Mouse (Mus musculus) kidney, postnatal 10 days (tissue): ENCODE data around the gene Hsp90ab1.

Source experiments
- DNase-seq: peaks from one replicate; pipeline ENCODE4 v3.0.0; 2021; ENCODE audit warnings: mixed read lengths

The Hsp90ab1 gene

DNA sequence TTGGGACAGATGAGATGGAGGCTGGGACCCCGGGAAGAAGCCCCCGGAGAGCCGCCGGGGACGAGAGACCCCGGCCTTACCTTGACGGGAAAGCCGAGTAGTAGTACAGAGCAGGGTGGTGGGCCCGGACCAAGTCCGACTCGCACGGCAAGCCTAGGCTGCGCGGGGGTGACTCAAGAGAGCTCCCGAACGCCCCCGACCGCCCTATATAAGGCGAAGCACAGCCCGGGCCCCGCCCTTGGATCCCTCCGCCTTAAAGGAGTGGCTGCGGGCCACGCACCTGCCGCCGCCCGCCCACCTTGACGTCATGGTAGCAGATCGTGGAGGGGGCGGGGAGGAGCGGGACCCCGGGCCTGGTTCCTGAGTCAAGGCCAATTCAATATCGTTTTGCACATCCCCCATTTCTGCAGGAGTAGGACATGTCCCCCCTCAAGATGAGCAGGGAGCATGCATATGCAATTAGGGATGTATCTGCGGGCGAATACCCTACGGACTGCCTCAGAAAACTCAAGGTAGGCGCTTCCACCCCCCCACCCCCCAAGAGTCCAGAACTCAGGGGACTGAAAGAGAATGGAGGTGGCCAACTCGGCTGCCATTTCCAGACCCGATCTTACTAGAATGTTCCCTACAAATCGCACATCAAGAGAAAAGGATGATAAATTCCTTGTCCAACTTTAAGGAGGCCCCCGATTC lies at the start of gene Hsp90ab1:
Hsp90ab1 (minus strand) TSS at position 185 of the 693 bp plus-strand sequence.
- DNase-seq: peak; percentile 100

DNA sequence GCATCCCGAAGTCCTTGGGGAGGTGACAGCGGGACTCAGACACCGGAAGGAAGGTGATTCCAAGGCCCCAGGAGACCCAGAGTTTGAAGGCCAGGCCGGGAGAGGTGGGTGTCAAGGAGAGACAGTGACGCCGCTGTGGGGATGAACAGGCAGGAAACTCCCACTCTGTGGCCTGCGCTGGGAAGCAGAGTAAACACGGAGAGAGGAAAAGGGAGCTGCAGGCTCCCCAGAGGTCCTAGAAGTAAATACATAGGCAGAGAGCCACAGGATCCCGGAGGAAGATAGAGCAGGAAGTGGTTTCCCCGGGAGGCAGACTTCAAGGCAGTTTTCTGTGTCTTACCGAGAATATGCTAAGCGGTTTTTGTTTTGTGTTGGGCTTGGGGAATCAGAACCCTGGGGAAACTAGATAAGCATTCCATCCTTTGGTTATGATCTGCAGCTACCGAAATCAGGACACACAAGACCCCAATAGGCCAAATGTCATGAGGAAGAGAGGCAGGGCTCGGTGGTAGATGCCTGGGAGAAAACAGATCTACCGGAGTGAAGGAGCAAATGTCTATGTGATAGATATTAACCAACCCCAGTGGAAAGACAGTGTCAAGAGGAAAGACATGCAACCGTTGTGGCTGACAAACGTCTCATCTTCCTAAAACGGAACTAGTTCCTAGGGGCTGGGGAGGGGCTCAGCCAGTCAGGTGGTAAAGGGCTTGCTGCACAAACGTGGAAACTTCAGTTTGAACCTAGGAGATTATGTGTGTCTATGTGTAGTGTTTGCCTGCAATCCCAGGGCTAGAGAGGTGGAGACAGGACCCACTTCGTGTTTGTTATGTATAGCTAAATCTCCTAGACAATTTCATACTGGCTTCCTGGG lies 46.5 kb upstream of the Hsp90ab1 start:
- peak; percentile 73 for DNase-seq

DNA sequence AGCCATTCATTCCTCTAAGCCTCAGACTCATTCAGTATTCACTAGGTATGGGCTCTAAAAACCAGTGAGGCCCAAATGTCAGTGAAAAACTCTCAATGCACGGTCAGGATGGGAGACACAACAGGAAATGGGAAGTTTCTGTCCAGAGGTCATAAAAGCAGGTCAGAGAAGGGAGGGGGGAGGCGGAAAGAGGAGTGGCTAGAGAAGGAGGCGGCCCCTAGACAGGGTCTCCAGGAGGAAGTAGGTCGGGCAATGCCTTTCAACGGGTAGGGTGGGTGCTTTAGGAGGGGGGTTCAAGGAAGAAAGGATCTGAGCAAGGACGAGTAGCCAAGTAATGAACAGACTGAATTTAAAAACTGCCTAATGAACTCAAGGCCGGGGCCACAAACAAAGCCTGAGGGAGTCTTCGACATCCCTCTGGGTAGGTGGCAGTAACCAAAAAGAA lies 45.9 kb upstream of the Hsp90ab1 start:
- peak; percentile 81 for DNase-seq

DNA sequence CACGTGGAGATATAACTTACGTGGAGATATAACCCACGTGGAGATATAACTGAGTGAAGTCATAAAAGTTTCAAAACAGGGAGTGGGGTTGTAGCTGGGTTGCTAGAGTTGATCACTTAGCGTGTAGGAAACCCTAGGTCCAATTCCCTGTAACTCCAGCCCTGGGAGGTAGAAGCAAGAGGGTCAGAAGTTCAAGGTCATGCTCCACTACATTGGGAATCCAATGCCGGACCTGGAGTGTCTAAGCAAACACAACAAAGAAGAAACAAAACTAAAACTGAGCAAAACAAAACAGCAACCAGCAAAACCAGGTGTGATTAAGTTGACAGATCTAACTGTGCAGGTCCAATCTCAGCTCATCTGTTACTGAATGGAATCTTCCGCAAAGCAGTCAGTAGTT lies 44.6 kb upstream of the Hsp90ab1 start:
- DNase-seq: no peak

DNA sequence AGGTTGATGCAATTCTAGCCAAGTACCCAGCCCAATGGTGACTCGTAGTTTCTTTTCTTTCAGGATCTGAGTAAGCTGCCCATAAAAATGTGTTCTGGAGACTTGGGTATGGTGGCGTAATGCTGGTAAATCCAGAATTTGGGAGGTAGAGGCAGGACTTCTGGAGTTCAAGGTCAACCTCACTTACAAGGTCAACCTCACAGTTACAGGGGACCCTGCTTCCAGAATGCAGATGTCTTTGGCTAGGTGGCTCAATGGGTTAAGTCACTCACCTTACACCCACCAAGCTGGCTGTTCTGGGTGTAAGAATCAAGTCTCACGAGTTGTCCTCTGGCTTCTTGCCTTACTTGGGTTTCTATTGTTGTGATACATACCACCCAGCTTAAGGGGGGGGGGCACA lies 43.6 kb upstream of the Hsp90ab1 start:
- DNase-seq: no peak

DNA sequence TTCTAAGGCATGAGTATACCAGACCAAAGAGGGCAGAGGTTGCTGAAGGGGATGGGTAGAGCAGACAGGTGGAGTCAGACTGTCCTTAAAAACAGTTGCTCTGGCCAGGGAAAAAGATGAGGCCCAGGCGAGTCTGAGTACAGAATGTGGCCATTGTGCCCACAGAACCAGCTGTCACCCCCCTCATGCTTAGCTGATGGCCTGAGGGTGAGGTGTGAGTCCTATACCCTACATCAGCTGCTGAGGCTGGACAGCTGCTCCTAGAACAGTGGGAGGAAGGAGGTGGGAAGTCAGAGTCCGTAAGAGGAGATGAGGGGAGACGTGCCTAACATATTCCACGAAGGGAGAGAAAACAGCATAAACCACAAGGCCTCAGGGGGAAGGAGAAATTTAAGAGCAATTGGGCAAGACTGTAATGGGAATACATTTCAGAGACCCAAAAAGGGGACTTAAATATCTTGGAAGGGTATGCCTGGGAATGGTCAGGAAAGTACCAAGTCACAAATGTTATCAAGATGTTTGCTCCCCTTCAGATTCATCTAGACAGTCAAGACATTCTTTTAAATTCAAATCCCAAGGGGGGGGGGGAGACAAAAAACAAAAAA lies 43.1 kb upstream of the Hsp90ab1 start:
- DNase-seq: no peak

DNA sequence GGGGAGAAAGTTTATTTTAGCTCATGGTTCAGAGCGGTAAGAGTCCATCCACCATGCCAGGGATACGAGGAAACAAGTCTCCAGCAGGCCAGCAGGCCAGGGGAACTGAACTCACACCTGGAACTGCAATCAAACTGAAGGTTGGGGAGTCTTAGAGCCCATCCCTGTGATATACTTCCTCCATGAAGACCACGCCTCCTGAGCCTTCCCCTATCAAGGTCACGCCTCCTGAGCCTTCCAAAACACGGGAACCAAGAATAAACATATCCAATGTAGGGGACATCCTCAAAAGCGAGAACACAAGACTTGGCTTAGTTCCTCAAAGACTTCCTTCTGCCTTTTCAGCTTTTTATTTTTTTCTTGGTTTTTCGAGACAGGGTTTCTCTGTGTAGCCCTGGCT lies 39.9 kb upstream of the Hsp90ab1 start:
- no peak for DNase-seq

DNA sequence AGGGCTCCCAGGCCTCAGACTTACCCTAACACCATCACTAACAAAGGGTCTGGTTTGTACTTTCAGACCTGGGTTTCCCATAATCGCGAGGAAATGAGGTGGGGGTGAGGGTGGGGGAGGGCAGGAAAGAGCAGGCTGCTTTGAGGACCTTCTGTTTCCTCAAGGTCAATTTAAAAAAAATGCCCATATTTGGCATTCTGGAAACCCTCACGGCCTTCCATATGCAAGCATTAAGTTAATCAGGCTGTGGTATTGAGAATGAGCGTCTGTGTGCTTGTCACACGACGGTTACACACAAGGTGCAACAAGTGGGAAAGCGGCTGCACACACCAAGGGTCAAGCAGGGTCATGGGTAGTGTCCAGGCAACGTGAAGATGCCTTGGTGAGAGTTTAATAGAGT lies 38.9 kb upstream of the Hsp90ab1 start:
- DNase-seq: no peak

DNA sequence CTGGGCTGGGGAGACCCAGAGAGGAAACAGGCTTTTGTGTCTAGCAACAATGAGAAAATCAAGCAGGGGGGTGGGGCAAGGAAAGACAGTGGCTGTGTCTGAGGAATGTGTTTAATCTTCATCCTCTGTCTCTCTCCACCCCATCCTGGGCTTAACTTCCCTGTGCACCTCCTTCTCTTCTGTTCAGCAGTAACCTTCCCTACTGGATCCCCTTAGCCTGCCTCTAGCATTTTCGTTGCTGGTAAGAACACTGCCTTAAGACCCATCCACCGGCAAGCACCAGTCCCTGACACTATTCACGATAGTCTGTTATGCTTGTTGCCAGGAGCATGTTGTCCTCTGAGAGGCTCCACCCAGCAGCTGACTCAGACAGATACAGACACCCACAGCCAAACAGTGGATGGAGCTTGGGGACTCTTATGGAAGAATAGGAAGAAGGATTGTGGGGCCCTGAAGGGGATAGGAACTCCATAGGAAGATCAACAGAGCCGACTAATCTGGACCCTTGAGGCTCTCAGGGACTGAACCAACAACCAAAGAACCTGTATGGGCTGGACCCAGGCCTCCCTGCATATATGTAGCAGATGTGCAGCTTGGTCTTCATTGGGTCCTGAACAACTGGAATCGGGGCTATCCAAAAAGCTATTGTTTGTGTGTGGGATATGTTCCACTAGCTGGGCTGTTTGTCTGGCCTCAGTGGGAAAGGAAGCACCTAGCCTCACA lies 37.2 kb upstream of the Hsp90ab1 start:
- peak; percentile 50 for DNase-seq

DNA sequence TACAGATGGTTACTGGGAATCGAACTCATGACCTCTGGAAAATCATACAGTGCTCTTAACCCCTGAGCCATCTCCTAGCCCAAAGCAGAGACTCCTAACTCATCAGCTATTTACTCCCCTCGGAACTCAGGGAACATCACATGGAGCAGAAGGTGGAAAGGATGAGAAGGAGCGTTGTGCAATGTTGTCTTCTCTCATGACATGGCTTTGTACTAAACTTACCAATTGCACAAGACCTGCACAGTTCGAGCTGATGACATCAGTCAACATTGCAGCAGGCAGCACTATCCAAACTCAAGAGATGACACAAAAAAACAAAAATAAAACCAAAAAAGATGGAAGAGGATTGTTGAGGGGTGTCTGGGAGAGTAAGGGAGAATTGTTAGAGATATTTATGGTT lies 35.3 kb upstream of the Hsp90ab1 start:
- no peak for DNase-seq

DNA sequence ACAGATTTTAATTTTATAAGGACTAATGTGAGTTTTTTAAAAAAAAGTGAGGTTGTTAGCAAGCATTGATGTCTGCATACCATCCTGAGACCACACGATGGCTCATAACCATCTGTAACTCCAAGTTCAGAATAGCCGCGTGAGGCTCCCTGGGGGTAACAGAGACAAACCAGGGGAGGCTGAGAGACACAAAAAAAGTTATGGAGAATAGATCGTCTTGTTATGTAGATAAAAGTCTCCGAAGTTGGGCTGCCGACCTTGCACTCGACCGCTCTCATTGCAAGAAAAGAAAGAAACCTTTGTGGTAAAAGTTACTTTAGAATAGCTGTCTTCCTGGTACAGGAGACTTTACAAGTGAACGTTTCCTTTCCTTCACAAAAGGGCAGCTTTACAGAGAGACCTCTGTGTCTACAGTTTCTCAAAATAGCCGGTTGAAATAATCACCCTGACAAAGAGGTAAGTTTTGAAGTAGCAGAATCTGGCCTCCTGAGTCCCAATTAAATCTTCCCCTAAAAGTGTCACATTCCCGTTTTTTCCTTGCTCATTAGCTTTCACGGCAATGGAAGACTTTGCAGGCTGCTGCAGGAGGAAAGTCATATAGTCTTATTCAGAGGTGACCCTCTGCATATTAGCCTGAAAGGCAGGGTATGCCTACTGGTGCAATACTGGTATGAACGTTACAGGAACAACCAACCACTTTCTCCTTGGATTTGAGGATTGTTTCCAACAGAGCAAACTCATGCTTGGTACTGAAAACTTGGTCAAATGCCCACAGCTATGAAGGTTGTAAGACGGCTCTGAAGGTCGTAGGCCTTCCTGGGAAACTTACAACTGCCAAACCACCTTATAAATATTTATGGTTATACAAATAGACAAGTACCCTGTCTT lies 34.2 kb upstream of the Hsp90ab1 start:
- DNase-seq: no peak

DNA sequence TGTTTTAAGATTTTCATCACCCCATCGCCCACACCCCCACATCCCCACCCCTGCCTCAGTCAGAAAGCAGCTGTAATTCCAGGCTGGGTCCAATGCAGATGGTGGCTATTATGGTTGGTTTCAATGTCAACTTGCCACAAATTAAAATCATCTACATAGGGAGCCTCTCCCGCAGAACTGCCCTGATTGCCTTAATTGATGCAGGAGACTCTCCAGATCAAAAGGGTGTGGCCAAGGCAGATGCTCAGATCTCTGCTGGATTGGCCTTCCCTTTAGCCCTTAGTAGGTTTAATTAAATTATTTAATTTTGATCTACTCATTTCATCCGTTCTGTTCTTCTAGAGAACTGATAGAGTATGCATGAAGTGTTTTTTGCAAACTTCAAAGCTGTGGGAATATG lies 29.9 kb upstream of the Hsp90ab1 start:
- no peak for DNase-seq

DNA sequence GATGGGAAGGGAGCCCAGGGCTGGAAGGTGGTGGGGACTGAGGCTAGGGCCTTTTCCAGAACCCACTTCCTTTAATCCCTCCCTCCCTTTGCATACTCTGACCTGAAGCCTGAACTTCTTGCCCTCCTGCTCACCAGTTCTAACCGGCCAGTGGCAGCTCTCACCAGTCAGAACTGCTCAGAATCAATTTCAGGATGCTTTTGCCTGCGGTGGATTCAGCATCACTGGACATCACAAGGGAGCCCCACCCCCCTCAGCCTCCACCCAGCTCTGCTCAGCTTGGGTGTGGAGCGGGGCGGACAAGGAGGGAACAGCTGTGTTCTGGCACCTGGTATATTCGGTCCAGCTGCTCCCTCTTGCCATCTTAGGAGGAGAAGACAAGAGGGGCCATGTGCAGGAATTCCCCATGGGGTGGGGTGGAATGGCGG lies 28.8 kb upstream of the Hsp90ab1 start, which contains the start of gene Mymx:
Mymx (minus strand) TSS at position 226 of the 428 bp plus-strand sequence.
- peak; percentile 71 for DNase-seq

DNA sequence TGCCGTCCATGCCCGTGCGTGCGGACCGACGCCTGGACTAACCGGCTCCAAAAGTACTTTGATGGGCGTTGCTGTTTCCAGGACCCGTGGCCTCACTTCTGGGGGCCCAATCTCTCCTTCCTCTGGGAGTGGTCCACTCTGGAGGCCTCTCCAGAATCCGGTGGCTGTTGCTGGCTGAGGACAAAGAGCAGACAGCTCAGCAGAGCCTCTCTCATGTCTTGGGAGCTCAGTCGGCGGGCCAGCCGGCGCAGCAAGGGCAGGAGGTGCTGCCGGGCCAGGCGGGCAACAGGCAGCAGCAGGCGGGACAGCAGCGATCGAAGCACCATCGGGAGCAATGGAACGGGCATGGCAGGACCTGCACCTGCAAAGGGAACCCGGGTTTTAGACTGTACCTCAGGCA lies 28.3 kb upstream of the Hsp90ab1 start:
- DNase-seq: peak; percentile 30

DNA sequence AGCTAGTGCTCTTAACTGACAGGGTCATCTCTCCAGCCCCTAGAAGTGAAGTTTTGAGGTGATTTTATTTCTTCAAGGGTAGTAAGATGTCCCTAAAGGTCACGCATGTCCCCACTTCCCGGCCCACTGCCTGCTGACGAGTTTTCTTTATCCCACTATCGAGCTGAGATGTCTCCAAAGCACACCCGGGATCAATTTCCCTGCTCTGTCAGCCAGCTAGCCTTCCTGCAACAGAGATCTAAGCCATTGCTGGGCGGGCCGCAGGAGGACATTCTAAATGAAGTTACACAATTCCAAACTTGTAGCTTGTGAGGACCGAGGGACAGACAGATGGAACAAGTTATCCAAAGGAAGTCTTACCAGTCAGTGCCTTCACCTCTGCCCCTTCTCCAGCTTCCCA lies 27.2 kb upstream of the Hsp90ab1 start:
- no peak for DNase-seq

DNA sequence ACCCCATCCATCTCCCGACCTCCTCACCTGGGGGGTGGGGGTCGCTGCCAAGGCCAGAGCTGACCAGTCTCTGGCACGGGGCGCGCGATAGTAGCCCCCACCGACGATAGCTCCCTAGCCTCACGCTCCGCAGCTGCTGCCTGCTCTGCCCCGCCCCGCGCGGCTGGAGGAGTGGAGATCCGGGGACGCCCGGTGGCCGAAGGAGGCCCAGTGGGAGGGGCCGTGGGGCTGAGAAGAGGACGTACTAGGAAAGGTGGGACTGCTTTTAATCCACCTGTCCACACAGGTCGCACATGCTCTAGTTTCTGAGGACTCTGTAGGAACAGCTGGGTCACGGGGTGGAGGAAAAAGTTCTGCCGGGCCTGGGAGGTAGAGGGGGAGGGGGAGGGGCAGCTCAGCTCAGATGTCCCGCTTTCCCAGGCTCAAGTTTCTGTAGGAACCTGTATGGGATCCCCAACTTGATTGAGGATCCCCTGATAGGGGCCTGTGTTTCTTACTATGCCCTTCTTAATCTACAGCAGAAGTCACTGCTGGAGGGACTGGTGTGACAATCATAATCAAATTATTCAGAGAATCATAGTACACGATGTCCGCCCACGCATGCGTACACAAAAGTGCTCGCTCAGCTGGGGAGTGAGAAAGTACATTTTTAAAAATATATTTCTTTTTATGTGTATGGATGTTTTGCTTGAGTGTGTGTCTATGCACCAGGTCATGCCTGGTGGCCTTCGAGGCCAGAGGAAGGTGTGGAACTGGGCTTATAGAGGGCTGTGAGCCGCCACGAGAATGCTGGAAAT lies 26.6 kb upstream of the Hsp90ab1 start, which contains the start of gene Slc29a1:
Slc29a1 (minus strand) TSS at position 161 of the 797 bp plus-strand sequence.
- peak; percentile 85 for DNase-seq

DNA sequence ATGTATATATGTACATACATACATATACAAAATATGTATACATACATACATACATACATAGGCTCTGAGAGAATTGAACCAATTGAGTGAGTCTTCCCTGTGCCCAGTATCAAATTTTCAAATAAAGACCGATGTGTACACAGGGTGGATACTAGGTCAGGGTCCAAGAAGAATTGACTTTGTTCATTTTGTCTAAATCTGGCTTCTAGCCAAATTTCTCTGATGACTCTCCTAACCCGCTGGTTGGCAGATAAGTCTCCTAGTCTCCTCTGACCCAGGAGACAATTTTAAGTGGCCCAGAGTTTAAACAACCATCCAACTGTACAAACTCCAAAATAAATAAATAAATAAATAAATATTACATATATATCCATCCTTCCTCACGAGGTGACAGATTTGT lies 25.8 kb upstream of the Hsp90ab1 start:
- no peak for DNase-seq

DNA sequence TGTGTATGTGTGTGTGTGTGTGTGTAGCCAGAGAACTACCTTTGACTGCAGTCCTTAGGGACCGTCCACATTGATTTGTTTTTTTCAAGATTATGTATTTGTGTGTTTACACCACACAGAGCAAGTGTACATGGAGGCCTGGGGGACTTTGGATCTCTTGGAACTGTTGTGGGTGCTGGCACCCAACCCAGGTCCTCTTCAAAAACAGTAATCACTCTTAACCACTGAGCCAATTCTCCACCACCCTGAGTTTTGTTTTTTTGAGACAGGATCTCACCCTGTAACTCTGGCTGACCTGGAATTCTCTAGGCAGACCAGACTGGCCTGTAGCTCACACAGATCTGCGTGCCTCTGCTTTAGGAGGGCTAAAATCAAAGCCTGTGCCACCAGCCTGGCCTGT lies 25.3 kb upstream of the Hsp90ab1 start:
- DNase-seq: no peak

DNA sequence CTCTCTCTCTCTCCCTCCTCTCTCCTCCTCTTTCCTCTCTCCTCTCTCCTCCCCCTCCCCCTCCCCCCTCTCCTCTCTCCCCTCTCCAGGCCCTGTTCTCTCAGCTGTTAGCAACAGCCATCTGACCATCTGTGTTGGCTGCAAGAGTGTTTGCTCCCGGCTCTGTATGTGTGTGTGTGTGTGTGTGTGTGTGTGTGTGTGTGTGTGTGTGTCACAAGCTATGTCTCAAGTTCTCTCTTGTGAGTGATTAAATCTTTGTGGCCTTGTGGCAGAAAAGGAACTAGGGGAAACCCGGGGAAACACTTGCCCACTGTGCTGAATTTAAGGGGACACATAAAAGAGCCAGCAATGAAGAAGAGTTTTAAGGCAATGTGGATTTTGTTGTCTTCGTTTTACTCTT lies 24.7 kb upstream of the Hsp90ab1 start:
- peak; percentile 61 for DNase-seq

DNA sequence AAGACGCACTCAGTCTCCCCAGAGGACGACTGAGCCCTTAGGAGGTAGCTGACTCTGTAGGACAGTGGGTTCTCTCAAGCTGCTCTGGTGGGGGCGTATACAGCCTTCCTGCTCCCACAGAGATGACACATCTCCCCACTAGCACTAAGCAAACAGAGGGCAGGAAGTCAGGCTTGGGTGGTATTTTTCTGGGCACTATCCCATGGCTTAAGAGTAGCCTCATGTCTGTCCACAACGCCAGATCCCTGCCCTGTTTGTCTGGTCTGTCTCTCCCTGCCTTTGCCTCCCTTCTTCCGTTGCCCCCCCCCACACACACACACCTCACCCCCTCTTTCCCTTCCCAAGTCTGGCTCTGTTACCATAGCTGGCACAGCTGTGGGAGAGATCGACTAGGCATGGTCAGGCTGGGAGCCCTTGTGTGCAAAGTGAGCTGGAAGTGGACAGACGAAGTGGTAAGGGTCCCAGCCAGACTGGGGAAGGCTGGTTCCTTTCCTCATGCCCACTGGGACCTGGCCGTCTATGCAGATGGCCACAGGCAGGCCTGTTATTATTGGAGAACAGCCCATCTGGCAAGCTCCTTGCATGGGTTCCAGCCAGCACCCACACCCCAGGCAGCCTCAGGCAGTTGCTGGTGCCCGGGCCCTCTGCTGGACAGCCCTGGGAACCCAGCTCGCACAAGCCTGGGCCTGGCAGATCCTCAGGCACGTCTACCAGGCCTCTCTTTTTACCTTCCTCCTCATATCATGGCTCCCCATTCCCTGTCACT lies 23.7 kb upstream of the Hsp90ab1 start:
- peak; percentile 87 for DNase-seq
